Mouse (Mus musculus): ENCODE results near the gene Pfpl. TPM values are rescaled to one million over a fixed set of nuclear protein-coding genes. Genes with fewer than 3 reads are reported as not detected.
A peak's percentile ranks its signal among the peaks of the same experiment; 100 is the strongest.

Pfpl gene
- polyA plus RNA-seq, 1 experiment from 2014 or later: not detected

DNA sequence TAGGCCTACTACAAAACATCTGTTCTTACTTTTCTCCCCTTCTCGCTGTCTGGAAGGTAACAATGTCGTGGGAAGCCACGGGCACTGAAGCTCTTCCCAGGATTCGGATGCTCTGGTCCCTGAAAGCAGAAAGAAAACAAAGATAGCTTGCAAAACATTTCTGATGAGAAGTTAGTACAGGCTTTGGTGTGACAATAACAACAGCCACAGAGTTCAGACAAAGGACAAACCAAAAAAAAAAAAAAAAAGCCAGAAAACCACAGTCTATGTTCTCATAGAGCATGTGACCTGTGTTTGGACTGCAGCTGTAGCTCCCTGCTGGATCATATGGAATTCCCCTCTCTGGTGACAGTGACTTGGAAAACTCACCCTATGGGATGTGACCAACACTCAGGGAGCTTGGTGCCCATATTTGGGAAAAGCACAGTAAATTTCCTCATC, 45.5 kb downstream of the Pfpl start:
- Histone ChIP-seq H3K4me1 (replicated peaks; ENCODE audit: control insufficient read depth, insufficient read depth, low read length) (peaks cover 9% of the 10 kb centered on the region), H3K36me3 (replicated peaks; ENCODE audit: control insufficient read depth, insufficient read depth) (peaks cover 83% of the 10 kb centered on the region), H3K9me3 (ENCODE audit: control insufficient read depth, low read length) (no peaks in the 10 kb centered on the region), H3K4me2 (replicated peaks) (no peak overlapping the region), H3K27ac (no peak overlapping the region), H3K9ac (no peak overlapping the region), H3K27me3 (ENCODE audit: control insufficient read depth, insufficient read depth, low read length) (no peaks in the 10 kb centered on the region), H3K4me3 (replicated peaks; ENCODE audit: low read length) (no peak overlapping the region)
- 82% methylated on average over 4 of the region's 4 CpGs for WGBS
- DNase-seq (ENCODE audit: low spot score) (no peak), ATAC-seq (ENCODE audit: low FRiP score) (no peak)

DNA sequence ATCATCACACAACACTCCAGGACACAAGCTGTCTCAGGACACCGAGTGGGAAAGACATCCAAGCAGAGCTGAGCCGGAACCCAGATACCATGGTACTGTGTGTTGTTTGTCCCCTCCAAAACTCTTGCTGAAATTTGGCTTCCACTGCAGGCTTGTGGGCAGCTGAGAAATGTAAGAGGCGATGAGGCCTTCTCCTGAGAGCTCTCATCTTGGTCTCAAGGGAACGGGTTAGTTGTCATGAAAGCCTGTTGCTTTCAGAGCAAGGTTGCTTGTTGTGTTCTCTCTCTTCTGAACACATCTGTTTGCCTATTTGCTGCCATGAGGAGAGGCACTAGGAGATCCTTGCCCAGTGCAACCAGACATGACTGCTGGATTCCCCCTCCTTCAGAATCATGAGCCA, 46.2 kb downstream of the Pfpl start:
- Histone ChIP-seq H3K36me3 (replicated peaks; ENCODE audit: control insufficient read depth, insufficient read depth) (peaks cover 84% of the 10 kb centered on the region), H3K9me3 (ENCODE audit: control insufficient read depth, low read length) (no peaks in the 10 kb centered on the region), H3K27me3 (ENCODE audit: control insufficient read depth, insufficient read depth, low read length) (no peaks in the 10 kb centered on the region), H3K4me3 (replicated peaks; ENCODE audit: low read length) (no peak overlapping the region), H3K9ac (no peak overlapping the region), H3K4me2 (replicated peaks) (no peak overlapping the region), H3K27ac (no peak overlapping the region), H3K4me1 (replicated peaks; ENCODE audit: control insufficient read depth, insufficient read depth, low read length) (peaks cover 9% of the 10 kb centered on the region)
- 89% methylated on average over 4 of the region's 4 CpGs for WGBS
- DNase-seq (ENCODE audit: low spot score) (no peak), ATAC-seq (ENCODE audit: low FRiP score) (no peak)

DNA sequence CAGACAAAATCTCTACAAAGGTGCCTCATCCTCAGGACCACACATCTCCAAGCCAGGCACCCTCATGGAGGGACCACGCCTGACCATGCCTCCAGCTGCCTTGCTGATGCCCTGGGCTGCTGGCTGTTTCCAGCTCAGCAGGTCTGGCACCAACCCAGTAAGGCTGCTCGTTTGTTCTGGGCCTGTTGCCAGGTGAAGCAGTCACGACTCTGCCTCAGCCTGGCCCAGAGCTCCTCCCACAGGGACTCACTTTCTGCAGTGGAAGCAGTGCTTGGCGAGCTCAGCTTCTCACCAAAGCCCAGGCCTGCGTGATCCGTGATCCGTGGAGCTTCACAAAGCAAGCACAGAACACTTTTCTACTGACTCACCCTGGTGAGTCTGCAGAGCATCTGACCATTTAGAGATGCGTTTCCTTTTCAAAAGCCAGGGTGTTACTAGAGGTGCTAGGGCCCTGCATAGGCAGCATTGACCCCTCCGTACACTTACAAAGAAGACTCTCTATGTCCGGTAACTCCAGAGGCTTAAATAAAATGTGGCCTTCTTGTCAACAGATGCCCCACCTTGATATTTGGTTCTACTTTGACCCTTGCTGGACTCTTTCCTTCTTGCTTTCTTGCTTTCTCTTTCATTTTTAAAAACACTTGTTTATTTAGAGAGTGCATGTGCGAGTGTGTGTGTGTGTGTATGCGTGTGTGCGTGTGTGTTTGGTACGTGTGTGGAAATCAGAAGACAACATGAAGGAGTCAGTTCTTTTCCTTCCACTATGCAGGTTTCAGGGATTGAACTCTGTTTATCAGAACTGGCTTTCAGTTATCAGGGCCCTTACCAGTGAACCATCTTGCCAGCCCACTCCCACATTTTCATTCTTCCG, 47.9 kb downstream of the Pfpl start:
- Histone ChIP-seq H3K27me3 (ENCODE audit: control insufficient read depth, insufficient read depth, low read length) (no peaks in the 10 kb centered on the region), H3K9ac (no peak overlapping the region), H3K27ac (peak overlapping the region; percentile 71), H3K36me3 (replicated peaks; ENCODE audit: control insufficient read depth, insufficient read depth) (peaks cover 90% of the 10 kb centered on the region), H3K4me1 (replicated peaks; ENCODE audit: control insufficient read depth, insufficient read depth, low read length) (peaks cover 9% of the 10 kb centered on the region), H3K4me2 (replicated peaks) (no peak overlapping the region), H3K9me3 (ENCODE audit: control insufficient read depth, low read length) (no peaks in the 10 kb centered on the region), H3K4me3 (replicated peaks; ENCODE audit: low read length) (no peak overlapping the region)
- WGBS: 52% methylated on average over 15 of the region's 15 CpGs
- ATAC-seq (ENCODE audit: low FRiP score): peak; percentile 94
- peak; percentile 83 for DNase-seq (ENCODE audit: low spot score)

DNA sequence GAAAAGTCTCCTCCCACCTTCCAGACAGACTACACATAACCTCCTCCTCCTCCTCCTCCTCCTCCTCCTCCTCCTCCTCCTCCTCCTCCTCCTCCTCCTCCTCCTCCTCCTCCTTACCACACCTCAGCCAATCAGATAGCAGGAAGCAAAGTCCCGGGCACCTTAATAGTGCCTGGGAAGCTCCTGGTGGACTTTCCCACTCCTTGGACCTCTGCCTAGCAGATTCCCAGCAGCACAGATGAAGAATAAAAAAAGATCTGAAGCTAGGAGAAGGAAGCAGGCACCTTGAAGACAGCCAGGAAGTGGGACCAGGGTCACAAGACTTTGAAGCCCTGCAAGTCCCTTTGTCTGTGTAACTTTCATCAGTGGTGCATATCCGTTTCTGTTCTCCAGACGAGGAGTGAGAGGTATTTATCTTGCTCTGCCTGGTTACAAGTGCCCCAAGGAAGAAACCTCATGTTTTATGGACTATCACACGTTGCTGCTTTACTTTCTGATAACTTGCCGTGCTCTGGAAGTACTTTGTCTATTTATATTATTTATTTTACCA, 49.1 kb downstream of the Pfpl start:
- no peak overlapping the region for H3K27ac ChIP-seq

DNA sequence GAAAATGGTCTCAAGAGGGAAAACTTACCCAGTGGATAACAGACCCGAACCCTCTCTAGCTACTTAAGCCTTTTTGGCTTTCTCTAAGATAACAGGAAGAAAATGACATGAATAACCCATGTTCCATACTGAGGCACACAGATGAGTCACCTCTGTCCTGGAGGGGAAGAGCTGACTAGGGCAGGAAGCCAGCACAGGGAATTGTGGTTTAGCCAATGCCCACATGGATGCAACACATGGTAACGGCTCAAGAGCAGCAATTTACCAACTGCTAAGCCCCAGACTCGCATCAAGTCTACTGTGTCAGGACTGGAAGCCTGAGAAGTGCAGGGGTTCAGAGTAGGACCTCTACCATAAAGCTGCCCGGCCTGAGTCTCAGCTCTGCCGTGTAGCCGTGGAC, 50.7 kb downstream of the Pfpl start:
- ATAC-seq (ENCODE audit: low FRiP score): no peak
- Histone ChIP-seq H3K36me3 (replicated peaks; ENCODE audit: control insufficient read depth, insufficient read depth) (peaks cover 94% of the 10 kb centered on the region), H3K27ac (0 out of 2 replicates have a peak overlapping the region, but pooled peaks have one; percentile 4)

More for the DNA sequence above, 49.1 kb downstream of the Pfpl start:
- ATAC-seq (ENCODE audit: low FRiP score) (no peak), DNase-seq (ENCODE audit: low spot score) (no peak)
- Histone ChIP-seq H3K4me3 (replicated peaks; ENCODE audit: low read length) (no peak overlapping the region), H3K9ac (no peak overlapping the region), H3K4me2 (replicated peaks) (no peak overlapping the region), H3K9me3 (ENCODE audit: control insufficient read depth, low read length) (no peaks in the 10 kb centered on the region), H3K36me3 (replicated peaks; ENCODE audit: control insufficient read depth, insufficient read depth) (peaks cover 94% of the 10 kb centered on the region), H3K27me3 (ENCODE audit: control insufficient read depth, insufficient read depth, low read length) (no peaks in the 10 kb centered on the region), H3K4me1 (replicated peaks; ENCODE audit: control insufficient read depth, insufficient read depth, low read length) (peaks cover 9% of the 10 kb centered on the region)
- WGBS: 57% methylated on average over 5 of the region's 5 CpGs

More for the DNA sequence above, 50.7 kb downstream of the Pfpl start:
- H3K9ac ChIP-seq: no peak overlapping the region
- no peaks in the 10 kb centered on the region for H3K9me3 ChIP-seq (ENCODE audit: control insufficient read depth, low read length)
- no peak for DNase-seq (ENCODE audit: low spot score)
- no peaks in the 10 kb centered on the region for H3K27me3 ChIP-seq (ENCODE audit: control insufficient read depth, insufficient read depth, low read length)
- H3K4me2 ChIP-seq (replicated peaks): no peak overlapping the region
- peaks cover 9% of the 10 kb centered on the region for H3K4me1 ChIP-seq (replicated peaks; ENCODE audit: control insufficient read depth, insufficient read depth, low read length)
- 89% methylated on average over 6 of the region's 6 CpGs for WGBS
- H3K4me3 ChIP-seq (replicated peaks; ENCODE audit: low read length): no peak overlapping the region

Other genes starting within 250 kb of the Pfpl start
- gene Olfr1431, start 227.3 kb upstream of the Pfpl start, polyA plus RNA-seq (2014; fragmentation: Nextera tagmentation; extraction: Ambion mirVana): not detected in 2 replicates
- gene Olfr1432, start 195.3 kb upstream of the Pfpl start, polyA plus RNA-seq (2014; fragmentation: Nextera tagmentation; extraction: Ambion mirVana): not detected in 2 replicates
- not detected in 2 replicates for gene Olfr262, start 186.2 kb upstream of the Pfpl start, polyA plus RNA-seq (2014; fragmentation: Nextera tagmentation; extraction: Ambion mirVana)
- gene Olfr235, start 166.9 kb upstream of the Pfpl start, polyA plus RNA-seq (2014; fragmentation: Nextera tagmentation; extraction: Ambion mirVana): not detected in 2 replicates
- not detected in 2 replicates for gene Olfr1434, start 148.1 kb upstream of the Pfpl start, polyA plus RNA-seq (2014; fragmentation: Nextera tagmentation; extraction: Ambion mirVana)
- gene Olfr1436, start 128.8 kb upstream of the Pfpl start, polyA plus RNA-seq (2014; fragmentation: Nextera tagmentation; extraction: Ambion mirVana): not detected in 2 replicates
- gene Olfr1437, start 102.8 kb upstream of the Pfpl start, polyA plus RNA-seq (2014; fragmentation: Nextera tagmentation; extraction: Ambion mirVana): not detected in 2 replicates
- not detected in 2 replicates for gene Olfr1438-ps1, start 92.0 kb upstream of the Pfpl start, polyA plus RNA-seq (2014; fragmentation: Nextera tagmentation; extraction: Ambion mirVana)
- not detected in 2 replicates for gene Olfr1440, start 40.6 kb upstream of the Pfpl start, polyA plus RNA-seq (2014; fragmentation: Nextera tagmentation; extraction: Ambion mirVana)
- not detected in 2 replicates for gene Olfr1441, start 10.5 kb upstream of the Pfpl start, polyA plus RNA-seq (2014; fragmentation: Nextera tagmentation; extraction: Ambion mirVana)
- 0.91 and 1.3 TPM in 2 replicates for gene Mpeg1, start 32.9 kb downstream of the Pfpl start, polyA plus RNA-seq (2014; fragmentation: Nextera tagmentation; extraction: Ambion mirVana)
- gene Dtx4, start 73.5 kb downstream of the Pfpl start, polyA plus RNA-seq (2014; fragmentation: Nextera tagmentation; extraction: Ambion mirVana): 44.1 and 50.6 TPM in 2 replicates
- gene Fam111a, start 117.8 kb downstream of the Pfpl start, polyA plus RNA-seq (2014; fragmentation: Nextera tagmentation; extraction: Ambion mirVana): 7.1 and 7.5 TPM in 2 replicates
- not detected in 2 replicates for gene Gm4952, start 172.1 kb downstream of the Pfpl start, polyA plus RNA-seq (2014; fragmentation: Nextera tagmentation; extraction: Ambion mirVana)
- gene Glyat, start 205.4 kb downstream of the Pfpl start, polyA plus RNA-seq (2014; fragmentation: Nextera tagmentation; extraction: Ambion mirVana): not detected in 2 replicates
- not detected in 2 replicates for gene Olfr1442, start 242.5 kb downstream of the Pfpl start, polyA plus RNA-seq (2014; fragmentation: Nextera tagmentation; extraction: Ambion mirVana)